Mouse (Mus musculus) bone marrow macrophage, adult 2 months (primary cell): ENCODE results near the gene St3gal4.

Experiments used
- CTCF ChIP-seq: IDR thresholded peaks from 2 replicates; pipeline ENCODE4 v1.5.1; 2012; ENCODE audit warnings: low read depth, mild to moderate bottlenecking, low read length, moderate library complexity
- POLR2A ChIP-seq: IDR thresholded peaks from 2 replicates; pipeline ENCODE4 v1.6.1; 2012; ENCODE audit warnings: mild to moderate bottlenecking, low read depth, low read length, borderline replicate concordance

- TF ChIP-seq POLR2A: no peak
- TF ChIP-seq CTCF: no peak
These were observed 101.5 kb downstream of the St3gal4 start for GRCm38 (mm10) chr9:35017563-35017962.
